Mouse (Mus musculus): ENCODE measurements around the gene Chfr. TPM values are rescaled to one million over a fixed set of nuclear protein-coding genes. Genes with fewer than 3 reads are reported as not detected.
A peak's percentile ranks its signal among the peaks of the same experiment; 100 is the strongest.
"Not testable (repeated sequence)": the region's sequence is repeated elsewhere in the genome, so short reads cannot be mapped to it uniquely, and the experiment has no call there.

The Chfr gene
- total RNA-seq, 2 experiments from 2014 or later: 34.3 to 44.4 TPM

GRCm38 (mm10) chr5:110107581-110108304, 27.9 kb upstream of the Chfr start, which contains the start of gene Gtpbp6:
Gene Gtpbp6 (minus strand): TSS chr5:110108197.
- DNase-seq: peak; percentile 97

DNA sequence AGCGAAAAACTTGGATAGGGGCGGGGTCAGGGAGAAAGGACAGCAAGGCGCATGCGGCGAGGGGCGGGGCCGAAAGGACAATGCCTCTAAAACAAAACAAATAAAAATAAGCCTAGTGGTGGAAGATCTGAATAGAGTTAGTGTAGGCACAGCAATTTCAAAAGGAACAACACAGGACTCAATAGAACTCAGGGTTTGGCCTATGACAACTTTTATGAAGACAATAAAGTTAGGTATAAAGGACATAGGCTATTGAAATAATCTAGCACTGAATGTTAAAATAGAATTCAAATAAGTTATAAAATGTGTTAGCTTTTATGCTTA, 27.4 kb upstream of the Chfr start:
- no peak for DNase-seq

DNA sequence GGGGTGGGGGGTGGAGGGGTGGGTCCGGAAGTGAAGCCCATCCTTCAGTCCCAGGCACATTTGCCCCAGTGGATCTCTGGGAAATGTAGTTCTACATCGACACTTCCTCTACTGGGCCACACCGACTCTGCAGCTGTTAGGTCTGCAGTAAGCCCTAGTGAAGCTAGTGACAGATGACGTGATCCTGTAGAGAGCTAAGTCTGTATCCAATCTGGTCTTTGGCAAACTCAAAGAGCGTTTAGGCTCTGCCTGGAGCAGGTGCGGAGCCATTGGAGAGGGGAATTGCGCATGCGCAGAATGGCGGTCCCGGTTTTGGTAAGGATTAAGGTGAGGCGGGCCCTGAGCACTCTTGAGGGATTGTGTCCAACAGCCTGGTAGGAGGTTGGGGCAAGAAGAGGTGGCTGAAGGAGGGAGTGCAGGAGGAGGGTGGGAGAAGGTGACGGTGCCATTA, 25.6 kb upstream of the Chfr start, which contains the start of gene Zfp605:
Gene Zfp605 (plus strand): TSS at position 102 of the 451 bp plus-strand sequence.
- DNase-seq: peak; percentile 92

- not testable (repeated sequence) for DNase-seq
Observed at GRCm38 (mm10) chr5:110122380-110122779, 13.3 kb upstream of the Chfr start.

DNA sequence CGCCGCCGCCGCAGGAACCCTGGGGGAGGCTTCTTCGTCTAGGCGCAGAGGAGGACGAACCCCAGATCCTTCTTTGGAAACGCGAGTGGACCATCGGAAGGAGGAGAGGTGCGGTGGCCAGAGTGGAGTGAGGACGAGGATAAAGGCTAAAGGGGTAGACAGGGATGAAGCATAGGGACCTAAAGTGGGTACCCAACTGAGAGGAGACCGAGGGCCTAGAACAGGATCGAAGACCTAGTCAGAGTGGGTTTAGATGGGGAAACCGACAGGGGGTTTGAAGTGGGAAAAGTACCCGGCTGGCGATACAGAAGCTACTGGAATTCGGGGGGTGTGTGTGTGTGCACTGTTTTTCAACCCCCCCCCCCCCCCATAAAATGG, 434 bp downstream of the Chfr start:
- DNase-seq: no peak

DNA sequence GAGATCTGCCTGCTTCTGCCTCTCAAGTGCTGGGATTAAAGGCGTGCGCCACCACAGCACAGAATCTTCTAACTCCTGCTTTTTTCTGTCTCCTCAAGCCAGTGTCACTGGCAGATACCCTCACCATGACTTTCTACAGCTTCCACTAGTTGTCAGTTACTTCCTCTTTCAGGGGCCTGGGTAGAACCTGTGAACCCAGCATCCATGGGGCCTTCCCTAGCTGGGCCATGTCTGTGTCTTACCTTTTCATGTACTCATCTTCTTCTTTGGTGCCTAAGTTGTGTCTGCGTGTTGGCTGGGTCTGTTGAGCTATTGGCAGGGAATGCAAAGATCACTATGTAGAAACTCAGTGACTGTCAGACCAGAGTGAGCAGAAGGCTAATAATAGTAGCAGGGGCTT, 2.2 kb downstream of the Chfr start:
- DNase-seq: no peak

DNA sequence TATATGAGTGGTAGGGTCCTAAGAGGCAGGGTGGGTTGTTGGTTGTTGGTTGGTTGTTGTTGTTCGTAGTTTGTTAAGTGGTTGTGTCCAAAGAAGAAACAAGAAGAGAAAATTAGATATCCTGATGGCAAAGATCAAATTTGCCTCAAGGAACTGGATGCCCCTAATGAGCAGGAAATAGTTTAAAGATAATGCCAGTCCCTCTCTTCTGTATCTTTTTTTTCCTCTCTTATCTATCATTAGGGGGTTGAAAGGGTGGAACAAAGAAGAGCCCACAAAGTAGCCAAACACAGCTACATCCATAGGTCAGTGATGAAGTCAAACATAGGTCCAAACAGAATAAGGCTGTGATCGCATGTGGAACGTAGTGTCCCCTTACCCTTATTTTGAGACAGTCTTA, 3.7 kb downstream of the Chfr start:
- DNase-seq: no peak

DNA sequence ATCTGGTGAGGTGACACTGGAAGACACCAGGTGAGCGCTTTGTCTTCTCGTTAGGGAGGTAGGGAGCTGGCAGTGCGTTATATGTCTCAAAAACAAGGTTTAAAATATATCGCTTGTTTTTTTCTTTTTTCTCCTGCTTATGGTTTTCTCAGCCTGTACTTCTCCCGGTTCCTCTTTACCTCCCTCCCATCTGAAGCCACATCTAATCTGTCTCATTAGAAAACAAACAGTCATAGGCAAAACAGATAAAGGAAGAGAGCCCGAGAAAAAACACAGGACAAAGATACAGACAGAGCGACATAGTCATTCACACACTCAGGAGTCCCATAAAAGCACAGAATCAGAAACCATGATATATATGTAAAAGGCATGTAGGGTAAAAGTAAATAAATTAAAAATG, 4.8 kb downstream of the Chfr start:
- no peak for DNase-seq

DNA sequence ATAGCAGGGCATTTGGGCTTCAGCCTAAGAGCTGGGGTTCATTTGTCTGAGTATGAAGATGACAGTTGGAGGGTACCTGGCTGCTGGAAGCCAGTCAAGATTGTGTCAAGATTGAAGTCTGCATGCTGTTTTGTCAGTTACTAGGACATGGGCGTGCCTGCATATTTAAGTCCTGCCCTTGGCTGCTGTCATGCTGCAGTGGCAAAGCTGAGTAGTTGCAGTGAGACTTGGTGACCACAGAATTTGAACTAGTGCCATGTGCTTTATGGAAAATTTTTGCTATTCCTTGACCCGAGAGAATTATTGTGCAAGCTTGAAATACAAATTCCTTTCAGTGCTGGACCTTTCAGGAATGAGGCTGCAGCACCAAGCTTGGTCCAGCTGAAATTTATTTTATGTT, 6.7 kb downstream of the Chfr start:
- peak; percentile 55 for DNase-seq

GRCm38 (mm10) chr5:110143007-110143406, 7.4 kb downstream of the Chfr start:
- DNase-seq: no peak

DNA sequence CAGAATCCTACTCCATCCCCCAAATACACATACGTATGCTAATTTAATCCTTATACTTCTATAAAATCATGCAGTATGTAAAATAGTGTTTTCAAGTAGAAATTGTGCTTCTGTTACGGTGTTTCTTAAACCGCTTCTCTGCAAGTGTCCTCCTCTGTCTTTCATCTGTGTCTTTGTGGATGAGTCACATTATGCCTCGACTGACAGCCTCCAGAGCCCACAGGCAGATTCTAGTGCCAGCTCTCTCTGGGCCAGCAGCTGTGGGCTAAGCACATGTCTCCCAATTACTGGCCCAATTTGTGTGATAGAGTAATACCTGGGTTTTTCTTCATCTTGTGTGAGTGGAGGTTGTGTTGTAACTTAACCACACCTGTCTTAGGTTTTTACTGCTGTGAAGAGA, 33.7 kb downstream of the Chfr start:
- DNase-seq: no peak

GRCm38 (mm10) chr5:110176362-110177020, 40.8 kb downstream of the Chfr start, which contains the start of gene Golga3:
Gene Golga3 (plus strand): TSS chr5:110176701.
- peak; percentile 95 for DNase-seq

- no peak for DNase-seq
Observed at GRCm38 (mm10) chr5:110177021-110177420, 41.4 kb downstream of the Chfr start.

- DNase-seq: no peak
Observed at GRCm38 (mm10) chr5:110178628-110179027, 43.0 kb downstream of the Chfr start.

- DNase-seq: peak; percentile 11
Observed at GRCm38 (mm10) chr5:110181716-110182115, 46.1 kb downstream of the Chfr start.

GRCm38 (mm10) chr5:110203164-110203895, 67.7 kb downstream of the Chfr start:
- no peak for DNase-seq

- no peak for DNase-seq
Observed at GRCm38 (mm10) chr5:110204777-110205176, 69.1 kb downstream of the Chfr start.

- DNase-seq: no peak
Observed at GRCm38 (mm10) chr5:110211312-110211711, 75.7 kb downstream of the Chfr start.

DNA sequence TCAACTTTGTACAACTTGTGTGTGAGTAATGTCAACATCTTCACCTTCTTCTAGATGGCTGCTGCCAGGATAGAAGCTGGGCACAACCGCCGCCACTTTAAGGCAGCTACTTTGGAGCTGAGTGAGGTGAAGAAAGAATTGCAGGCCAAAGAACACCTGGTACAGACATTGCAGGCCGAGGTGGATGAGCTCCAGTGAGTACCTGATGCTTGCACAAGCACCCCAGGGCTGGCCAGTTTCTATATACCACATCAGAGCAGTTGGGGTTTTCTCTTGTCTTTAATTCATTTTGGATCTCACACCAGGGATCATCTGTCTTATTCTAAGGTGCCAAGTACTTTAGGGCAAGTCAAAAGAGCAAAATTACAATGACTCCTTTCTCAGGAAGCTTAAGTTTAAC, 81.1 kb downstream of the Chfr start:
- no peak for DNase-seq

GRCm38 (mm10) chr5:110220331-110220730, 84.7 kb downstream of the Chfr start:
- no peak for DNase-seq

All from adrenal gland, postnatal 10 days (tissue).